Mouse (Mus musculus) splenic B cell, adult 2 months (primary cell): ENCODE measurements at regions not wholly inside any gene's neighbourhood (a gene's known extent, or its start where the extent isn't known, plus 50 kb on each side); places are given as distances from the start of the nearest gene placed in this dataset.

Source experiments
- DNase-seq: peaks from one replicate; pipeline ENCODE4 v3.0.0-alpha.2; 2011; ENCODE audit warnings: low read depth, low spot score
- H3K27me3 ChIP-seq: 2 replicates; pipeline ENCODE4 v1.6.1; 2012; ENCODE audit warnings: mild to moderate bottlenecking, low read length, moderate library complexity, mixed read lengths; ENCODE audit not compliant: control insufficient read depth, poor library complexity, insufficient read depth, severe bottlenecking
- H3K36me3 ChIP-seq: 2 replicates; pipeline ENCODE4 v1.6.1; 2012; ENCODE audit warnings: mild to moderate bottlenecking, low read length, moderate library complexity, mixed read lengths; ENCODE audit not compliant: control insufficient read depth, poor library complexity, insufficient read depth, severe bottlenecking

- H3K27me3 ChIP-seq, result no peaks in the 10 kb centered on the region
- H3K36me3 ChIP-seq, result no peaks in the 10 kb centered on the region
- no peak for DNase-seq
Measured at GRCm38 (mm10) chr17:9931526-9931925, 262.0 kb upstream of the Pabpc6 start.

- DNase-seq, result no peak
- Histone ChIP-seq H3K36me3 (no peaks in the 10 kb centered on the region), H3K27me3 (no peaks in the 10 kb centered on the region)
Measured at GRCm38 (mm10) chr17:9929448-9930088, 260.1 kb upstream of the Pabpc6 start.

- H3K36me3 ChIP-seq, result no peaks in the 10 kb centered on the region
- DNase-seq, result no peak
- H3K27me3 ChIP-seq, result no peaks in the 10 kb centered on the region
Measured at GRCm38 (mm10) chr17:9927724-9928123, 258.2 kb upstream of the Pabpc6 start.

GRCm38 (mm10) chr17:9926308-9926707, 256.8 kb upstream of the Pabpc6 start:
- no peak for DNase-seq
- Histone ChIP-seq H3K27me3 (no peaks in the 10 kb centered on the region), H3K36me3 (no peaks in the 10 kb centered on the region)

GRCm38 (mm10) chr17:9921326-9921725, 251.8 kb upstream of the Pabpc6 start:
- DNase-seq, result peak; percentile 1
- no peaks in the 10 kb centered on the region for H3K27me3 ChIP-seq
- H3K36me3 ChIP-seq, result no peaks in the 10 kb centered on the region

- DNase-seq, result no peak
- Histone ChIP-seq H3K27me3 (no peaks in the 10 kb centered on the region), H3K36me3 (no peaks in the 10 kb centered on the region)
Measured at GRCm38 (mm10) chr17:9917031-9917430, 247.5 kb upstream of the Pabpc6 start.

GRCm38 (mm10) chr17:9910856-9911255, 241.3 kb upstream of the Pabpc6 start:
- Histone ChIP-seq H3K36me3 (no peaks in the 10 kb centered on the region), H3K27me3 (no peaks in the 10 kb centered on the region)
- no peak for DNase-seq

- H3K36me3 ChIP-seq, result no peaks in the 10 kb centered on the region
- H3K27me3 ChIP-seq, result no peaks in the 10 kb centered on the region
- DNase-seq, result no peak
Measured at GRCm38 (mm10) chr17:9907077-9907476, 237.6 kb upstream of the Pabpc6 start.

- Histone ChIP-seq H3K27me3 (no peaks in the 10 kb centered on the region), H3K36me3 (no peaks in the 10 kb centered on the region)
- DNase-seq, result no peak
Measured at GRCm38 (mm10) chr17:9905501-9906462, 236.3 kb upstream of the Pabpc6 start.

GRCm38 (mm10) chr17:9904525-9904991, 235.0 kb upstream of the Pabpc6 start:
- H3K27me3 ChIP-seq, result no peaks in the 10 kb centered on the region
- DNase-seq, result no peak
- no peaks in the 10 kb centered on the region for H3K36me3 ChIP-seq

- DNase-seq, result no peak
- H3K36me3 ChIP-seq, result no peaks in the 10 kb centered on the region
Measured at GRCm38 (mm10) chr17:9903313-9903712, 233.8 kb upstream of the Pabpc6 start.

GRCm38 (mm10) chr17:9896964-9897363, 227.4 kb upstream of the Pabpc6 start:
- no peaks in the 10 kb centered on the region for H3K27me3 ChIP-seq
- H3K36me3 ChIP-seq, result no peaks in the 10 kb centered on the region
- DNase-seq, result no peak

More at GRCm38 (mm10) chr17:9903313-9903712, 233.8 kb upstream of the Pabpc6 start:
- no peaks in the 10 kb centered on the region for H3K27me3 ChIP-seq

GRCm38 (mm10) chr17:9895686-9896082, 226.2 kb upstream of the Pabpc6 start:
- Histone ChIP-seq H3K27me3 (no peaks in the 10 kb centered on the region), H3K36me3 (no peaks in the 10 kb centered on the region)
- DNase-seq, result no peak

GRCm38 (mm10) chr17:9894828-9895685, 225.5 kb upstream of the Pabpc6 start:
- Histone ChIP-seq H3K27me3 (no peaks in the 10 kb centered on the region), H3K36me3 (no peaks in the 10 kb centered on the region)
- DNase-seq, result no peak
